Mouse (Mus musculus): ENCODE results near the gene Pde3b.
"Not testable (repeated sequence)": the region's sequence is repeated elsewhere in the genome, so short reads cannot be mapped to it uniquely, and the experiment has no call there.

Gene Pde3b

GRCm38 (mm10) chr7:114414421-114415335 lies at the start of gene Pde3b:
TSS of gene Pde3b (plus strand) at chr7:114415281.
- peak; percentile 54 to 64 for DNase-seq

GRCm38 (mm10) chr7:114402130-114402529 lies 13.0 kb upstream of the Pde3b start:
- DNase-seq = no peak

DNA sequence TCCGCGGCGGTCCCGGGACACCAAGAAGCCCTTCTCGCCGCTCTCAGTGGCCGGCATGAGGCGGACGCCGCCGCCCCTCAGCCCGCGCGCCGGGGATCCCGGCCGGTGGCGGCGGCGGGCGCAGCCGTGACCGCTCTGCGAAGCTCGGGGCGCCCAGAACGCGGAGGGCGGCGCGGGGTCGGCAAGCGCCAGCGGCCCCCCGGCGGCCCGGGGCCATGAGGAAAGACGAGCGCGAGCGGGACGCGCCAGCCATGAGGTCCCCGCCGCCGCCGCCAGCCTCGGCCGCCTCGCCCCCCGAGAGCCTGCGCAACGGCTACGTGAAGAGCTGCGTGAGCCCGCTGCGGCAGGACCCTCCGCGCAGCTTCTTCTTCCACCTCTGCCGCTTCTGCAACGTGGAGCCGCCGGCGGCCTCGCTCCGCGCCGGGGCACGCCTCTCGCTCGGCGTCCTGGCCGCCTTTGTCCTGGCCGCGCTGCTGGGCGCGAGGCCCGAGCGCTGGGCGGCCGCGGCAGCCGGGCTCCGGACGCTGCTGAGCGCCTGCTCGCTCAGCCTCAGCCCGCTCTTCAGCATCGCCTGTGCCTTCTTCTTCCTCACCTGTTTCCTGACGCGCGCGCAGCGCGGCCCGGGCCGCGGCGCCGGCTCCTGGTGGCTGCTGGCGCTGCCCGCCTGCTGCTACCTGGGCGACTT lies 397 bp downstream of the Pde3b start:
- peak; percentile 35 to 40 for DNase-seq

DNA sequence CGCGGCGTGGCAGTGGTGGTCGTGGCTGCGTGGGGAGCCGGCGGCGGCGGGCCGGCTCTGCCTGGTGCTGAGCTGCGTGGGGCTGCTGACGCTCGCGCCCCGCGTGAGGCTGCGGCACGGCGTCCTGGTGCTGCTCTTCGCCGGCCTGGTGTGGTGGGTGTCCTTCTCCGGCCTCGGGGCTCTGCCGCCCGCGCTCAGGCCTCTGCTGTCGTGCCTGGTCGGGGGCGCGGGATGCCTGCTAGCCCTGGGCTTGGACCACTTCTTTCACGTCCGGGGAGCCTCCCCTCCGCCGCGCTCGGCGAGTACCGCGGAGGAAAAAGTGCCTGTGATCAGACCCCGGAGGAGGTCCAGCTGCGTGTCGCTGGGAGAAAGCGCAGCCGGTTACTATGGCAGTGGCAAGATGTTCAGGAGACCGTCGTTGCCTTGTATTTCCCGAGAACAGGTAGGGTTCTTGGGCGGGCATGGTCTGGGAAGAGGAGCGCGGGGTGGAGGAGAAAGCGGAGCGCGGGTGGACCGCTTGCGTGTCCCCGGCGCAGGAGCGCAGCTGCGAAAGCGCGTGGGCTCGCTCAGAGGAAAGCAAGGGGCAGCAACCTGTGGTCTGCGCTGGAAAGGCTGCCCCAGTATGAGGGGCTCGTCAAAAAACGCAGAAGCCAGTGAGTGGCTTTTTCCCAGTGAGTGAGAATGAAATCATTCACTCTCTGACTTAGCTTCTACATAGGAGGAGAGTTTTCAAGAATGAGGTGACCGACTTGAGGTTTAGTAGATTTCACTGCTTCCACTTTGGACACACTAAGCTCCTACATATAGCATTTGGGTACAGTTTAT lies 1.2 kb downstream of the Pde3b start:
- DNase-seq = peak; percentile 33 to 40

DNA sequence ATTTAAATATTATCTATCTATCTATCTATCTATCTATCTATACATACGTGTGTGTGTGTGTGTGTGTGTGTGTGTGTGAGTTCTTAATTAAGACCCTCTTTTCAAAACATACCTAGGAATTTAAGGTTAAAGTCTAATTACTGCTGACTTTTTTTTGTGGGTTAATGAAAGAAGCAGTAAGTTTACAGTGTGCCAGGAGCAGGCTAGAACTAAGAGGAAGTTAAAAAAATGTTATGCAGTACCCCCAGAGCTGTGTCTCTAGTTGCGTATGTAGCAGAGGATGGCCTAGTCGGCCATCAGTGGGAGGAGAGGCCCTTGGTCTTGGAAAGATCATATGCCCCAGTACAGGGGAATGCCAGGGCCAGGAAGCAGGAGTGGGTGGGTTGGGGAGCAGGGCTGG lies 4.2 kb downstream of the Pde3b start:
- not testable (repeated sequence) for DNase-seq

DNA sequence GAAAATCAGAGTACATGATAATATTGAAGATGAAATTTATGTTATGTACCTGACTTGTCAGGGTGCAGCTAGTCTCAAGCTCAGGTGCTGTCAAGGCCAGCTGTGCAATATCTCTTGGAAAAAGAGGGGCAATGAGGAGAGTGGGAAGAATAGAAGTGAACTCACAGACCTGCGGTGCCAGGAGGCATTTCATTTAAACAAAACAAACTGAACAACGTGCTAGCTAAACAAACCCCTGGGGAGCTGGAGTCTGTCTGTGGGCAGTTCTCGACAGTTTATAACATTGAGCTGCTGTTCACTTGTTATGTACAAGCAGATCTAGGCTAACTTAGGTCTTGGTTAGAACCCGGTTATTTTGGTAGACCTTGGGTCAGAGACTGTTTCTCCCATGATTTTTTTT lies 5.8 kb downstream of the Pde3b start:
- no peak for DNase-seq

DNA sequence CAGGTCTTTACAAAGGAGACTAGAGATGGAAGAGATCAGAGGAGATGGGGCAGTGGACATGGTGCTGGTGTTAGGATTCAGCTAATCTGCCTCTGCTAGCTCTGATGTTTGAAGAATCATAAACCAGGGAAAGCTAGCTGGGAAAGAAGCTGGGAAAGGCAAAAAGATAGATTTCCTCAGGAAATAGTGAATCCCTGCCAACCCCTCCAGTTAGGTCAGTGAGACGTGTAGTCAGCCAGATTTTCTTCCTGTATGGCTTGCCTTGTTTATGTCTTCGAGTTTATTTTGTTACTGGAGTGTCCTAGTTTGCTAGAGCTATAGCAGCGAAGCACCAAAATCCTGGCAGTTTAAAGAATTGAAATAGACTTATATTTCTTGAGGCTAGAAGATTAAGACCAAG lies 7.1 kb downstream of the Pde3b start:
- no peak for DNase-seq

DNA sequence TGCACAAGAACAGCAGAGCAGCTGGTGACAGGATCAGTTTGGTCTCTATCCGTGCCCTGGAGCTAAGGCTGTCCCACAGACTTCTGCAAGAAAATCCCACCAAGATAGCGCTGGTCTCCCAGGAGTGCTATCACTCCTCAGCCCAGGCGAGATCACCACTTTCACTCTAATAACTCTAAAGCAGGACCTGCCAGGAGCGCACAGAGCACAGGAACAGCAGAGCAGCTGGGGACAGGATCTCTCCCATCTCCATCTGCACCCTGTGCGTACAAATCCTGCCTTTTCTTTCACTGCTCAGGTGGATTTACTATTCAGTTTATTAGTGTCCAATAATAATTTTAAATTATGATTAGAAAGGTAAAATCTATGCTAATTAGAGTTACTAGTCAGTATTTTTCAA lies 14.7 kb downstream of the Pde3b start:
- DNase-seq = no peak

DNA sequence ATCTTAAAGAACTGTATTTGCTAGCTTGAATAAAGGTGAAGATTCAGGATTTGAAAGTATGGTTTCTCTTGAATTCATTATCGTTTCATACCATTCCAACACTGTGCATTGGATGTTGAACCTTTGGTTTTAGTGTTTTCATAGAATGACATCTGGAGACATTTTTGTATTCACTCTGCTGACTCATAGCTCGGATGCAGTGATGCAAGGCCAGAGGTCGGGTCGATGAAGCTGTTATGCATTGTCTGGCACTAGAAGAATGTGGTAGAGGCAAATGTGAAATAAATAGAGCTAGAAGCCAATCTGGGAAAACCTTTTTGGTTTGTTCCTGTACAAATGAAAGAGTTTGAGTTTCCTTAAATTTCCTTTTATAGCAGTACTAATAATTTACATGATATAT lies 16.9 kb downstream of the Pde3b start:
- DNase-seq = no peak

GRCm38 (mm10) chr7:114439726-114440125 lies 24.6 kb downstream of the Pde3b start:
- DNase-seq = no peak

- DNase-seq = no peak
Observed at GRCm38 (mm10) chr7:114440494-114440893, 25.4 kb downstream of the Pde3b start.

DNA sequence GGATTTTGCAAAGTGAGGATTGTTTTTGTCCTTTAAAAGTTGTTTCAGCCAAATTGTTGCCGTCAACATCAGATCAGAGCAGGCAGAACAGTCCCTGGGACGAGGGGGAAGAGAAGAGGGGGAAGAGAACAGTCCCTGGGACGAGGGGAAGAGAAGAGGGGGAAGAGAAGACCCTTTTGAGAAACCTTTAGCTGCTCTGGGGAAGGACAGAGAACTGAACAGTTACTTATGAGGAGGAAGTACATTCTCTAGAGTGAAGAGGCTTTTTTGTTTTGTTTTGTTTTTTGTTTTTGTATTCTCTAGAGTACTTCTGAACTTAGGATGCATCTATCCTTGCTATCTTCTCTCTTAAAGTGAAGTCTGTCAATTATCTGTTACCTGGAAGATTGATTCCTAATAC lies 37.8 kb downstream of the Pde3b start:
- no peak for DNase-seq

DNA sequence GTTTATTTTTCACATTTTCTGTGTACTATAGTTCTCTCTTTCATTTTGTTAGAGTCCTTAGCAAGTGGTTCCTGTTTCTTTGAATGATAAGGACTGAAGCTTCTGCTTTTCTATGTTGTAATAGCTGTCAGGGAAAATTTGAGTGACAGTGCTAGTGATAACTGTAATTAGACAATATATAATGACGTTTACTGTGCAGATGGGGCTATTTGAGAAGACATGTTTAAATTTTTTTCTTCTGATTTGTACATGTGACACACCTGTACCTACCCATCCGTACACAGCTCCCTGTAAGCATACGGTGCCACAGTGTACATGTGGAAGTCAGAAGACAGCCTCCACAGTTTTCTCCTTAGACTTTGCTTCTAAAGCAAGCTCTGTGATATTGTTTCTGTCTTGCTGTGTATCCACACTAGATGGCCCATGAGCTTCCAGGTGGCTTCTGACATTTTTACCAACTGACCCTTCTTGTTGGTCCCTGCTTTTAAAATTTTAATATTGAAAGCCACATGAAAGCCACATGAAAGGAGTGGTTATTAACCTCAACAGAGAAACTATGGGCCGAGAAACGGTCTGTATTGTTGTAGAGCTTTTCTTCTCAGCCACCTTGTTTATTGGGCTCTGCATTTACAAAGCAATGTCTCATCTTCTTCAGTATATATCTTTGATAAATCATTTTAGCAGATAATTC lies 38.4 kb downstream of the Pde3b start:
- no peak for DNase-seq

GRCm38 (mm10) chr7:114454858-114455257 lies 39.8 kb downstream of the Pde3b start:
- no peak for DNase-seq

DNA sequence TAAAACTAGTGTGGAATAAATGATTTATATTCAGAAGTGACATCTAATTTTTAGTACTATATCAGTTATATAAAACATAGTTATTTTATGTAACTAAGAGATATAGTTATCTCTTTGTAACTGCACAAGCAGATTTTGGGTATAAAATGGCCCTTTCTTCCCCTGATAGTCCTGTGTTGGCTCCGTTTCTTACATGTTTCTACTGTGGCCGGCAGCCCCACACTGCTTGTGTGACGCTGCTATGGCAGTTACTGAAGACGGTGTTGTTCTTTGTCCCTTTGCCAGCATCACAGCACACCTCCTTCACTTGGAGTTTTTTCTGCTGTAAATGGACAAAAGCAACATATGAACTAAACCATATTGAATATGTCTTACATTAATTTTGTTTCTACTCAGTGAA lies 41.8 kb downstream of the Pde3b start:
- no peak for DNase-seq

DNA sequence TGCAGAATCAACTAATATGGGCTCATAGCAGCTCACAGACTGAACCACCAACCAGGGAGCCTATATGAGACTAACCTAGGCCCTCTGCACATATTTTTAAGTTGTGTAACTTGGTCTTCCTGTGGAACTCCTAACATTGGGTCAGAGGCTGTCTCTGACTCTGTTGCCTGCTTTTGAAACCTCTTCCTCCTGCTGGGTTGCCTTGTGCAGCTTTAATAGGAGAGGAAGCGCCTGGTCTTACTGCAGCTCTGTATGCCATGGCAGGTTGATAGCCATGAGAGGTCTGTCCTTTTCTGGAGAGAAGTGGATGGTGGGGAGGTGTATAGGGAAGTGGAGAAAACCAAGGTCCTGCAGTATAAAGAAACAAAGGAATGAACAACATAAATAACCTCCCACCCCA lies 44.8 kb downstream of the Pde3b start:
- no peak for DNase-seq

DNA sequence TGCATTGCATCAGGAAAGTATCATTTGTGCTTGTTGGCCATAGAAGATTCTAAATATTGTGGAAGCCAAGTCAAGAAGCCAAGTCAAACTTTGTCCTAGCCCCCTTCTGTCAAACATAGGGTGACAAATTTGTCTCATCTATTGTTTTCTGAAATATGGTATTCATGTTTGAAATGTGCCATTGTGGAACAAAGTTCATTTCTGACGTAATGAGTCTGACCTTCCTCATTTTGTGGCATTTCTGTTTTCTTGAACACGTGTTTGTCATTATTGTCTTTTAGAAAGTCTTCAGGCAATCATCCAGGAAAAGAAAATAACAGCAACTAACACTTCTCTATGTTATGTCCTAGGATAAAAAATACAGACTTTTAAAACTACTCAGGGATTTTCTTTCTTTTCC lies 46.6 kb downstream of the Pde3b start:
- DNase-seq = no peak

DNA sequence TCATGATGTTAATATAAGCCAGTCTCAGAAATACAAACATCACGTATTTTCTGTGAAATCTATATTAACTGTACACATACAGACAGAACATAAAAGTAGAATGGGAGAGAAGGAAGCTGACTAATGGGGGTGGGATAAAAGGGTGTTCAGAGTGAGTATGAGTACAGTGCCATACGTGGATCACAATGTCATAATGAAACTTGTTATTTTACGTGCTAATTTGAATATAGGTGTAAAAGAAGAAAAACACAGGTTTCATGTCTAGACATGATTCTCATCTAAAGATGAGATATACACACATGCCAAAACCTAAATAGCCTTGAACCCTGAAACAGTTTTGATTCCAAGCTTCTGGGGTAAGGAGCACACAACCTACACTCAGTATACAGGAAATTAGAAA lies 51.3 kb downstream of the Pde3b start:
- DNase-seq = no peak

GRCm38 (mm10) chr7:114472471-114472870 lies 57.4 kb downstream of the Pde3b start:
- no peak for DNase-seq

GRCm38 (mm10) chr7:114474889-114475288 lies 59.8 kb downstream of the Pde3b start:
- no peak for DNase-seq

DNA sequence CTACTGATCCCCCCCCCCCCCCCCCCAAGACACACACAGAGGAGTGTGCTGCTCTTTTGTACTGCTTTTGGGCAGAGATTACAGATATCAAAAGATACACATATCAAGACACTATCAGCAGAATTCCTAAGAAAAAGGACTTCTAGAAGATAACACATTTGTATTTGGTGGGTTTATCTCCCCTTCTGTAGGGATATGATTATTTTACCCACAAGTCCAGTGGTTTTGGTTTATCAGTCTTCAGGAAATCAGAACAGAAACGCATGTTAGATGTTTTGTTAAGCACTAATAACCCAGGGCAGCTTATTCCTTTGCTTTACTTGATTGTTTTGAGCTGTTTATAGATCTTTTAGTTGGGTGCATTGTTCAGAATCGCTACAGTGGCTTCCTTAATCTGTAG lies 62.8 kb downstream of the Pde3b start:
- DNase-seq = no peak

DNA sequence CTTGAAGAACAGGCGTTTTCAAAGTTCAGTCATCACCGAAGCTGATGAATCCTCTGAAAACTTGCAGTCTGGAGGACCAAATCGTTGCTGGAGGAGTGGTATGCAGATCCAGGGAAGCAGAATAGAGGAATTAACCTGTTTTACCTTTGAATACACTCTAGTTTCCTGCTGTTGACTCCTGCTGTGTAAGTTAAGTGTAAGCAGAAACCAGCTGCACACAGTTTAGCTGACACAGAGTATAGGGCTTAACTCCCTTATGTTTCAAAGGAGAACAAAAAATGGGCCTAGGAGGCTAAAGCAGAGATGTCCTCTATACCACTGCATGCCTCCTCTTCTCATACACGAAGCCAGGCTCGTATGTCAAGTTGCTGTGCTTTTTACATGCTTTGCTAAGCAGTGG lies 63.8 kb downstream of the Pde3b start:
- DNase-seq = no peak

- DNase-seq = peak in 1 of 2 experiments; percentile 37
Observed at GRCm38 (mm10) chr7:114479779-114480178, 64.7 kb downstream of the Pde3b start.

All from thymus, adult 18-20 months (tissue).